Mouse (Mus musculus) hindbrain, embryonic 15.5 days (tissue): ENCODE results near the gene Nfkb1. TPM values are rescaled to one million over a fixed set of nuclear protein-coding genes. Genes with fewer than 3 reads are reported as not detected.

ENCODE experiments used
- ATAC-seq: fragments of 200-750 bp; cut with Nextera tagmentation; 2 replicates; pipeline ENCODE4 v1.8.0; 2017; ENCODE audit warnings: low read depth, moderate number of reproducible peaks, moderate TSS enrichment; ENCODE audit not compliant: low FRiP score
- H3K27ac ChIP-seq: fragments of 300-500 bp; sonication (generic); replicated peaks from 2 replicates; pipeline ENCODE4 v1.5.1; 2015; ENCODE audit warnings: mild to moderate bottlenecking, inconsistent platforms
- H3K27me3 ChIP-seq: fragments of 300-500 bp; sonication (generic); 2 replicates; pipeline ENCODE4 v1.6.1; 2015; ENCODE audit warnings: control low read depth, inconsistent platforms
- H3K36me3 ChIP-seq: fragments of 300-500 bp; sonication (generic); 2 replicates; pipeline ENCODE4 v1.6.1; 2015; ENCODE audit warnings: control low read depth, inconsistent platforms
- H3K4me1 ChIP-seq: fragments of 300-500 bp; sonication (generic); replicated peaks from 2 replicates; pipeline ENCODE4 v1.6.1; 2015; ENCODE audit warnings: control low read depth, inconsistent platforms
- H3K4me2 ChIP-seq: fragments of 300-500 bp; sonication (generic); 2 replicates; pipeline ENCODE4 v1.6.1; 2015; ENCODE audit warnings: moderate library complexity, mild to moderate bottlenecking, inconsistent platforms
- H3K4me3 ChIP-seq: fragments of 300-500 bp; sonication (generic); 2 replicates; pipeline ENCODE4 v1.5.1; 2015; ENCODE audit warnings: mild to moderate bottlenecking, inconsistent platforms
- H3K9ac ChIP-seq: fragments of 300-500 bp; sonication (generic); 2 replicates; pipeline ENCODE4 v1.6.1; 2015; ENCODE audit warnings: inconsistent platforms
- H3K9me3 ChIP-seq: fragments of 300-500 bp; sonication (generic); 2 replicates; pipeline ENCODE4 v1.6.1; 2016; ENCODE audit warnings: control low read depth, inconsistent platforms
- WGBS: fragments of 180-500 bp; shearing (Covaris S2); methylation state at CpG from one replicate; pipeline ENCODE4 v1.1.7; 2015; 5-methylcytosine and 5-hydroxymethylcytosine counted together
- polyA plus RNA-seq: library from polyadenylated mRNA; unstranded; fragments of >200 nt; fragmentation: Nextera tagmentation; extraction: Ambion mirVana; gene quantifications from 2 replicates; pipeline ENCODE4 v1.2.1, GENCODE M21; 2015

Nfkb1 gene
- polyA plus RNA-seq, 1 experiment from 2014 or later: 8.4 TPM

DNA sequence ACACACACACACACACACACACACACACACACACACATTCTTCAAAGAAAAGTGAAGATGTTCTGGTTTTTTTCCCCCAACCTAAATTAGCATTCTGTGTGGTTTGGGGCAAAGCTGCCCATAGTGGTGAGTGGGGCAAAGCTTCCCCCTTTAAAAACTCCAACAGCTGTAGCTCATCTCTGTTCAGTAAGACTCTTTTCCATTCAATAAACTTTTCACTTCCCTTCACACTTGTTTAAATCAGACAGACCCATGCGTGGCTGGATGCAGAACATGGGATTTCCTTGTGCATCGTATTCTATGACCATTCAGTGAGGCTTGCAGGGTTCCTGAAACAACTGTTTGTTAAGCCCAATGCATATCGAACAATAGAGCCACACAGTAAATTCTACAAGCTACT lies 77.0 kb downstream of the Nfkb1 start:
- Histone ChIP-seq H3K9ac (no peak overlapping the region), H3K4me1 (no peaks in the 10 kb centered on the region), H3K27ac (no peak overlapping the region), H3K36me3 (peaks cover 25% of the 10 kb centered on the region), H3K4me3 (no peak overlapping the region), H3K27me3 (no peaks in the 10 kb centered on the region), H3K9me3 (no peaks in the 10 kb centered on the region), H3K4me2 (no peak overlapping the region)
- no peak for ATAC-seq
- 84% methylated on average over 3 of the region's 3 CpGs for WGBS

DNA sequence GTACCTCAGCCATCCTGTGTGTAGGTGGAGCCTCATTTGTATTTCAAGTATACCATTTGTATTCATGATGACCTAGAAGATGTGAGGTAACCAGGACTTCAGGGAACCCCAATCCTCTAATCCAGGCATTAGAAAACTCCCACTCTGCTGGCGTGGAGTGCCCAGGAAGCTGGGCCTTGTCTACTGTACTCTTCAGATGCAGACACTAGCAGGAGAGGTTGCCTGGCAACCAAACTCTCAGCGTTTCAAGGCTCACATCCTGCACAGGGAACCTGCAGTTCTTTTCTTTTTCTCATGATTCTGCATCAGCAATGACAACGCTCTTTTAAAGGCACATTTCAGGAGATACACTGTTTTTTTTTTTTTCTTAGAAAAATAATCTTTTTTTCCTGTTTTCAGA lies 81.1 kb downstream of the Nfkb1 start:
- Histone ChIP-seq H3K36me3 (peaks cover 14% of the 10 kb centered on the region), H3K9ac (no peak overlapping the region), H3K4me2 (no peak overlapping the region), H3K27me3 (no peaks in the 10 kb centered on the region), H3K27ac (peak overlapping the region; percentile 51; the same call in 1 of the 2 replicates), H3K9me3 (no peaks in the 10 kb centered on the region), H3K4me1 (no peaks in the 10 kb centered on the region), H3K4me3 (no peak overlapping the region)
- 26% methylated on average over 3 of the region's 3 CpGs for WGBS
- ATAC-seq: peak; percentile 83

DNA sequence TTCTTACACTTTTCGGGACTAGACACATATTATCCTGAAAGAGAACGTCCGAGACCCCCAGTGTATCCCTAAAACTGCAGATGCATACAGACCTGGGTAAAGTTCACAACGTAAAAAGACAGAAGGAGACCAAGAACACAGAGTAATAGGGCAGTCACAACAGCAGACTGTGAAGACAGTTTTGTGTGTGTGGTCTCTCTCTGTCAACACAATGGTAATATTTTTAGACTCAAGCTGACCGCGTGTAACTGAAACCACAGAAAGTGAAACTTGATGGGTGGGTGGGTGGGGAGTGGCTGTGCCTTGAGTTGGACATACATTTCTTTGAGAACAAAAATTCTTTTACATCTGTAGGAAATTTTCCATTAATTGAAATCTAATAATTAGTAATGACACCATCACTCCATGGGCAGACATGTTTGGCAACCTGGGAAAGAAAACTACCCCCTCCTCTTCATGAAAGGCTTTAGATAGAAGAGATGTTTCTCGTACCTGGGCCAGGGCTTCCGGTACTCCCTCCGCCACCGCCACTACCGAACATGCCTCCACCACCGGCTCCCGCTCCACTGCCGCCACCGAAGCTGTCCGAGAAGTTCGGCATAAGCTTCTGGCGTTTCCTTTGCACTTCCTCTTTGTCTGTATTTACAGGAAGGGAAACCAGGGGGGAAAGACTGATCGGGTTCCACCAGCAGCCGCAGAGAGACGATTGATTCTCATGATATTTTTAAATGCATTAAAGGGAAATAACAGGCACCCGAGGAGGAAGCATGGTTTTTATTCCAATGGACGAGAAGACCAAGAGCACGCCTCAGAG lies 83.5 kb downstream of the Nfkb1 start:
- Histone ChIP-seq H3K36me3 (peaks cover 19% of the 10 kb centered on the region), H3K9ac (no peak overlapping the region), H3K27ac (no peak overlapping the region), H3K9me3 (no peaks in the 10 kb centered on the region), H3K27me3 (no peaks in the 10 kb centered on the region), H3K4me3 (no peak overlapping the region), H3K4me1 (no peaks in the 10 kb centered on the region), H3K4me2 (no peak overlapping the region)
- ATAC-seq: no peak
- 89% methylated on average over 24 of the region's 24 CpGs for WGBS

DNA sequence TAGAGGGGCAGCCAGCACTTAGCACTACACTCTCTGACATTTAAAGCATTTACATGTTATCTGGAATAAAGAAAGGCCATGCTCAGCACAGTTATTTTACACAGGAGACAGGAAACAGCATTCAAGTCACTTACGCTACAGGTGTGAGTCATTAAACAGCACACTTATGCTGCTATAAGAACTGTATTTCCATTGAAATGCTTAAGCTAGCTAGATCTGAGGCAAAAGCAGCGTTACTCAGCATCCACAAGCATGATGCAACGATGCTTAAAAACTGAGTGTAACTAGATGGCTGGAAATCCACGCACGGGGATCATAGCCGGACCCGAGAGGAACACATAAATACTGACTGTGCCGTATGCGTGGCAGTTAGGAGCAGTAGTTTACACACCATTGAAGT lies 84.3 kb downstream of the Nfkb1 start:
- no peak overlapping the region for H3K4me3 ChIP-seq
- no peaks in the 10 kb centered on the region for H3K9me3 ChIP-seq
- no peak overlapping the region for H3K9ac ChIP-seq
- WGBS: 90% methylated on average over 9 of the region's 9 CpGs
- H3K27ac ChIP-seq: no peak overlapping the region
- no peak overlapping the region for H3K4me2 ChIP-seq
- H3K4me1 ChIP-seq: no peaks in the 10 kb centered on the region
- H3K27me3 ChIP-seq: no peaks in the 10 kb centered on the region
- peaks cover 16% of the 10 kb centered on the region for H3K36me3 ChIP-seq
- no peak for ATAC-seq

DNA sequence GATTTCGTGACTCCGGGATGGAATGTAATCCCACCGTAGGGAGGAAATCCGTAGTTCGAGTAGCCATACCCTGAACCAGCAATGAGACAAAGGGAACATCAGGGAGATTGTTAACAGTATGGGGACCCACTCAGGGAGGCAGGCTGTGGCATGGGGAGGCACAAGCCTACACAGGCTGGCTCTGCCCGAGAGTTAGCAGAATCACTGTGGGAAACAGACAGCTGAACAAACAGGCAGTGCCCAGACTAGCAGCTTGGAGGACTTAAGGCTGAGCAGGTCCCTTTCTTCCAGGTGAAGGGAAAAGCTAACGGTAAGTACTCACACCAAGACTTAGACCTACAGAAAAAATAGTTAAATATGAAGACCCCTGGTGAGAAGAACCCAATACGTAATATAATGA lies 84.8 kb downstream of the Nfkb1 start:
- Histone ChIP-seq H3K27me3 (no peaks in the 10 kb centered on the region), H3K4me3 (no peak overlapping the region), H3K36me3 (peaks cover 16% of the 10 kb centered on the region), H3K4me2 (no peak overlapping the region), H3K9me3 (no peaks in the 10 kb centered on the region), H3K27ac (no peak overlapping the region), H3K4me1 (no peaks in the 10 kb centered on the region), H3K9ac (no peak overlapping the region)
- no peak for ATAC-seq
- WGBS: 92% methylated on average over 8 of the region's 8 CpGs

DNA sequence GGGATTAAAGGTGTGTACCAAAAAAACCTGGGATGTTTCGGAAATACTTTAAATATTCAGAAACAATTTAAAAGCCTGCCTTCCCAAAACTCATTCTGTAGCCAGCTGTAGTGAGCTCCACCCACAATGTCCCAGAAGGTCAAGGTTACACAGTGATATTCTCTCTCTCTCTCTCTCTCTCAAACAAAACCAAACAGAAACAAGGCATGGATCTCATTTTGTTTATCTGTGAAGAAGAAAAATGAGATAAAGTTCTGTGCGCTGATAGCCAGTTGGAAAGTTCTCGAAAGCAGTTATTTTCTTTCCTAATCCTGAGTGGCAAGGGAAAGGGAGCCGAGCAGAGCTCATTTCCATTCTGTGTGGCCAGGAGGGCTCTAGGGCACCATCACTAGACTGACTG lies 85.9 kb downstream of the Nfkb1 start:
- Histone ChIP-seq H3K36me3 (peaks cover 21% of the 10 kb centered on the region), H3K27ac (no peak overlapping the region), H3K4me3 (no peak overlapping the region), H3K9me3 (no peaks in the 10 kb centered on the region), H3K4me2 (no peak overlapping the region), H3K9ac (no peak overlapping the region), H3K4me1 (no peaks in the 10 kb centered on the region), H3K27me3 (no peaks in the 10 kb centered on the region)
- WGBS: 83% methylated on average over 4 of the region's 4 CpGs
- no peak for ATAC-seq

DNA sequence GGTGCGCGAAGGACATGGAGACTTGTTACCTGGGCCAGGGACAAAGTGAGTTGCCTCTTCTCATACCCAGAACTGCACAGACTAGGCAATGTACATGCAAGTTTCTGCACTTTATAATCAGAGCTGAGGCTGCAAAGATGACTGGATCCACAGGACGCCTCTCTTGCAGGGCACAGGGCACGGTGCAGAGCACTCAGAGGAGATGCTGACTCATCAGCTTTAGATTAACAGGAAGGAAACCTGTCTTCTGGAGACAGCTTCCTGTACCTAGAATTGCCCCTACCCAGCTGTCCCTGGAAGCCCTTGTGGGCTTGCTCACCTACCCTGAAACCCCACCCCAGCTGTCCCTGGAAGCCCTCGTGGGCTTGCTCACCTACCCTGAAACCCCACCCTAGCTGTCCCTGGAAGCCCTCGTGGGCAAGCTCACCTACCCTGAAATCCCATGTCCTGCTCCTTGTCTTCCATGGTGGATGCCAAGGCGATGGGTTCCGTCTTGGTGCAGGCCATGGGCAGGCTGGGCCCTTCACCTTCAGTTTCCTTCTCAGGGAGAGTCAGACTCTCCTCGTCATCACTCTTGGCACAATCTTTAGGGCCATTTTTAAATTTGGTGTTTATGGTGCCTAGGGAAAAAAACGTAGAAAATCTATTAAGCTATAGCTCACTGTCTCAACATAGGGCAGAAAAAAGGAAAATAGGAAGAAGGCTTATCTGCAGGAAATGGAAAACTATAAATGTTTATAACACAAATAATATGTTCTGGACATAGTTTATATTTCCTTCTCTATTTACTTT lies 86.5 kb downstream of the Nfkb1 start:
- Histone ChIP-seq H3K4me2 (no peak overlapping the region), H3K27ac (no peak overlapping the region), H3K36me3 (peaks cover 21% of the 10 kb centered on the region), H3K27me3 (no peaks in the 10 kb centered on the region), H3K4me1 (no peaks in the 10 kb centered on the region), H3K9me3 (no peaks in the 10 kb centered on the region), H3K4me3 (no peak overlapping the region), H3K9ac (no peak overlapping the region)
- WGBS: 91% methylated on average over 10 of the region's 10 CpGs
- ATAC-seq: no peak

DNA sequence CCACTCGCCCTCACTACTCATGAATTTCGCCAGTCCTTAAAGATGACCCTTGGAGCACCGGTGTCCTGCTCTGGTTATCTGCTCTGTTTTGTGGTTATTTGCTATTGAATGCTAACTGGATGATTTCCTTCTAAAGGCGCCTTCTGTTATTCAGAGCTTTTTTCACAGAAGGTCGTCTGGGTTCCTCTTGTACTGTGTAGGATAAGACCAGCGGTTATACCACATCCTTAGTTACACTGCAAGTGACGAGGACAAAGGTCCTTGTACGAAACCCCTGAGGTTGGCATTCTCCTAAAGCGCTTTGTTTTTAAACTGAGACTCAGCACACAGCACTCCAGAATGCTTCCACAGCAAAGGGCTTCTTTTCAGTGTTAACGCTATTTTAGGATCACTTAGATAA lies 88.6 kb downstream of the Nfkb1 start:
- Histone ChIP-seq H3K4me1 (no peaks in the 10 kb centered on the region), H3K27me3 (no peaks in the 10 kb centered on the region), H3K27ac (no peak overlapping the region), H3K9me3 (no peaks in the 10 kb centered on the region), H3K9ac (no peak overlapping the region), H3K4me2 (no peak overlapping the region), H3K36me3 (peaks cover 21% of the 10 kb centered on the region), H3K4me3 (no peak overlapping the region)
- 83% methylated on average over 10 of the region's 10 CpGs for WGBS
- ATAC-seq: no peak

DNA sequence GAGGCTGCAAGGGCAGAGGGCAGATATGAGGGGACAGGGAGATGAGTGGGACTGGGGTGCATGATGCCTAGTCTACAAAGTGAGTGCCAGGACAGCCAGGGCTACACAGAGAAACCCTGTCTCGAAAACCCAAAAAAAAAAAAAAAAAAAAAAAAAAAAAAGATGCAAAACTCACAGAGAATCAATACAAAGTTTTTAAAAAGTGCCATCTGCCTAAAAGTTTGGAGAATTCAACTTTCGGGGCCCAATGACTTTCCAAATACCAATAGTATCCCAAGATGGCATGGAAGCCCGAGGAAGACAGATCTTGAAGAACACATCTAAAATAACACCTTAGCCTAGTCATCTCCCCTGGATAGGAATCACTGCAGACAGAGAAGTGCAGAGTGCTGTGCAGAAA lies 93.0 kb downstream of the Nfkb1 start:
- Histone ChIP-seq H3K4me1 (no peaks in the 10 kb centered on the region), H3K27me3 (no peaks in the 10 kb centered on the region), H3K4me3 (no peak overlapping the region), H3K36me3 (peaks cover 5% of the 10 kb centered on the region; the same call in 1 of the 2 replicates), H3K9me3 (no peaks in the 10 kb centered on the region), H3K9ac (no peak overlapping the region), H3K4me2 (no peak overlapping the region), H3K27ac (no peak overlapping the region)
- 89% methylated on average over 3 of the region's 3 CpGs for WGBS
- ATAC-seq: no peak

DNA sequence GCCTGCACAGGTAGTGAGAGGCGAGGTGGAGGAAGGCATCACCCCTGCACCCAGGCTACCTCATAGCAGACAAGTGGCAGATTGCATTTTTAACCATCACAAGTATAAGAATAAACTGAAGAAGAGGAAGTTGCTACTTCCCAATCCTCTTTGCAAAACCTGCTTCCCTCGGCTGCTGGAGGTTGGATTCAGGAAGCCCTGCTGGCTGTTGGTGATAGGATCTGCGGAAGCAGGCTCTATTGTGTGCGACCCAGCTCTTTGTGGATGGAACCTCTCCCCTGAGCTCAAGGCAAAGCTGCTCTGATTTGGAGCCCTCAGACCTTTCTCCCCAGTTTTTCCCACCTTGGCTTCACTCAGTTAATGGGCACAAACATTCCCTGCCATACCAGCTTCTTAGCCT lies 94.3 kb downstream of the Nfkb1 start:
- Histone ChIP-seq H3K9me3 (no peaks in the 10 kb centered on the region), H3K27me3 (no peaks in the 10 kb centered on the region), H3K27ac (0 out of 2 replicates have a peak overlapping the region, but pooled peaks have one; percentile 25), H3K4me1 (no peaks in the 10 kb centered on the region), H3K4me3 (no peak overlapping the region), H3K4me2 (no peak overlapping the region), H3K9ac (no peak overlapping the region), H3K36me3 (peaks cover 9% of the 10 kb centered on the region; the same call in 1 of the 2 replicates)
- ATAC-seq: no peak
- 60% methylated on average over 4 of the region's 4 CpGs for WGBS

DNA sequence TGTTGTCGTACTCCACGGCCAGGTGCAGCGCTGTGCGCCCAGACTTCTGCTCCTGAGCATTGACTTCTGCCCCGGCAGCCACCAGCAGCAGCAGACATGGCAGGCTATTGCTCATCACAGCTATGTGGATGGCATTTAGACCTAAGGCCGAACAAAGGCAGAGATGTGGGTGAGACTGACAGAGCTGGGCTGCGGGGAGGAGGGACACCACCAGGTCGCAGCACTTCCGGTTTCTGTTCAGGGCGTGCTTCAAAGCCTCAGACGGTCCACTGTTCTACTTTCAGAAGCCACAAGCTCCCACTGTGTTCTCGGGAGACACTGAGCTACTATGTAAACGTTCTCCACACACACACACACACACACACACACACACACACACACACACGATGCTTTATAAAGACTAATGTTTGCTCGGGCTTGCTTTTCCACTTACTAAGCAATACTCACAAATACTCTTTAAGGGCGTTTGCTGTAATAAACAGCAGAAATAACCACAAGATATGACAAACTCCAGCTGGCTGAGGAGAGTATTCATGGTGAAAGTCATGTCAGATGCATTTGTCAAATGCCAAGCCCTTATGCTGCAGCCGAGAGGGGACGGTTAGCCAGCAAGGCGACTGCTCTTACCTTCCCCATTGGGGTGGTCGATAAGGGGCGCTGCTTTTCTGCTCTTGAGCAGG lies 97.0 kb downstream of the Nfkb1 start:
- WGBS: 74% methylated on average over 21 of the region's 21 CpGs
- H3K4me1 ChIP-seq: no peaks in the 10 kb centered on the region
- no peak for ATAC-seq
- H3K9me3 ChIP-seq: no peaks in the 10 kb centered on the region
- H3K4me2 ChIP-seq: no peak overlapping the region
- H3K36me3 ChIP-seq: peaks cover 16% of the 10 kb centered on the region; the same call in 1 of the 2 replicates
- no peak overlapping the region for H3K27ac ChIP-seq
- H3K4me3 ChIP-seq: no peak overlapping the region
- H3K9ac ChIP-seq: no peak overlapping the region
- H3K27me3 ChIP-seq: no peaks in the 10 kb centered on the region

DNA sequence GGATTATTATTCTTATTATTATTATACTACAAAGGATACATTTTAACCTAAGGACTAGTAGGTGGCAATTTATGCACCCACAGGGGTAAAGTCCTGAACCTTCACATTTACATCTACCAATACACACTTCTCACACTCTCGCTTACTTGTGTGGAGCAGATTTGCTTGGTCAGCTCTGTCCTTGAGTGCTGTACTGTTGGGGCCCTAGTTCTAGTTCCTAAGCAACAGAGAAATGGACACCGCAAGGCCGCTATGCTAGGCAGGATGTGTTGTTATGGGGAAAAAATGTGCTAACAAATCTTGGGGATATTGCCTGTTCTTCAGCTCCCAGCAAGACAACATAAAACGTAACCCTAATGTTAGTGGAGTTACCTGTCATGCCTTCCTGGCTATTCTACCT lies 99.3 kb downstream of the Nfkb1 start:
- no peak overlapping the region for H3K4me3 ChIP-seq
- no peak for ATAC-seq
- H3K4me2 ChIP-seq: no peak overlapping the region
- no peaks in the 10 kb centered on the region for H3K4me1 ChIP-seq
- H3K9me3 ChIP-seq: no peaks in the 10 kb centered on the region
- H3K27me3 ChIP-seq: no peaks in the 10 kb centered on the region
- 77% methylated on average over 4 of the region's 4 CpGs for WGBS
- peaks cover 16% of the 10 kb centered on the region; the same call in 1 of the 2 replicates for H3K36me3 ChIP-seq
- no peak overlapping the region for H3K27ac ChIP-seq
- H3K9ac ChIP-seq: no peak overlapping the region
